Mouse (Mus musculus): ENCODE results near the gene Cage1. TPM values are rescaled to one million over a fixed set of nuclear protein-coding genes. Genes with fewer than 3 reads are reported as not detected.
A peak's percentile ranks its signal among the peaks of the same experiment; 100 is the strongest.

The Cage1 gene
- polyA plus RNA-seq, 1 experiment from 2014 or later = 0.69 TPM

DNA sequence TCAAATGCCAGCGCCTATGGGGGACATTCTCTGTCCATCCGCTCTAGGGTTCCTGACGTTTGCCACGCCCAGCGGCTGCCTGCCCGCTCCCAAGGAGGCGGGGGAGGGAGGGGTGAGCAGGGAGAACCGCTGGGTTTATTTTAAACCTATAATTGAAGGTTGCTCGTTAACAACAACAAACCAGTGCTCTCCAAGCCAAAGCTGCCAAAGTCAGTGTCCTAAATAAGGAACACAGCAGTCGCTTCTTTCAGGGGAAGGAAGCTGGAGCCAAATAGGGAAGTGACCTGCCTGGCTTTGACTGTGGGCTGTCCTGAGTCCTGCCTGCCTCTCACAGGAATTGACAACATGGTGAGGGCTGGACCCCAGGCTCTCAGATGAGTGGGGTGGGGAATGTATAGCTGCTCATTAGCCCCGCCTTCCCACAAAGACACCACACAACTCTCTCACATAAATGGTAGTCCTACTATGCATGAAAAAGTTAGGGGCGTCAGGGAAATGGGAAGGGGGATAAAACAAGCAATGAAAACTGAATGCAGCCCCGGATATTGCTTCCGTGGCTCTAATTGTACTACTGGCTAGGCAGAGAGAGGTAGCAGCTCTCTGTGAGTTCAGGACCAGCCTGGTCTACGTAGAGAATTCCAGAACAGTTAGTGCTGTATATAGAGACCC, 77.5 kb downstream of the Cage1 start:
- 68% methylated on average over 15 of the region's 15 CpGs for WGBS (ENCODE audit: insufficient replicate concordance)
- peaks cover 24% of the 10 kb centered on the region for H3K4me1 ChIP-seq (ENCODE audit: insufficient read depth)

DNA sequence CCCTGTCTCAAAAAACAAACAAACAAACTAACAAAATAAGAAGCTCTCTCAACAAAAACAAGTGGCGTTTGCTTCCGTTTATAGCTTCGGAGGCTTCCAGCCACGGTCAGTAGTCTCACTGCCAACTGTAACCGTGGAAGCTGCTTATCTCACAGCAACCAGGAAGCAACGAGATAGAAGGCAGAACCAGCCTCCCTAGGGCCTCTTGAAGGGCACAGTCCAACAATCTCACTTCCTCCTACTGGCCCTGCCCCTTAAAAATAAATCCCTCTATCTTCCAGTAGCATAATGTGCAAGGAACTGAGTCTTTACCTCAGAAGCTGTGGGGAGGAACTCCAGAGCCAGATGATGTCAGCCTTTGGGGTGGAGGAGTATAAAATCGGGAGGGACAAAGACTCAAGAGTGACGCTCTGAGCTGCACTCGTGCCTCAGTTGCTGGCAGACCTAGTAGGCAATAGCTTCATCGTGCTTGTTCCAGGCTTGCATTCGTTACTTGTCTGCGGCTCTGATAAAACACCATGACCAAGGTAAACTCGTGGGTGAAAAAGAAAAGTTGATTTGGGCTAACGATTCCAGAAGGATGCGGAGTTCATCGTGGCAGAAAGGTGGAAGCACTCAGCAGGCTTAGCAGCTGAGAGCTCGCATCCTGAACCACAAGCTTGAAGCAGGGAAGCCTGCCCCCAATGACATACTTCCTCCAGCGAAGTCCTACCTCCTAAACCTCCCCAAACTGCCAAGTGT, 78.2 kb downstream of the Cage1 start:
- H3K27ac ChIP-seq (ENCODE audit: low read depth) = peak overlapping the region; percentile 85
- H3K4me1 ChIP-seq (ENCODE audit: insufficient read depth) = peaks cover 17% of the 10 kb centered on the region
- 63% methylated on average over 18 of the region's 18 CpGs for WGBS (ENCODE audit: insufficient replicate concordance)
- H3K4me3 ChIP-seq (ENCODE audit: low read depth, low read length) = no peak overlapping the region
- H3K36me3 ChIP-seq (replicated peaks; ENCODE audit: insufficient read depth, low read length) = no peaks in the 10 kb centered on the region
- no peaks in the 10 kb centered on the region for H3K27me3 ChIP-seq (ENCODE audit: insufficient read depth, low read length)
- DNase-seq = peak; percentile 48
- TF ChIP-seq CTCF (IDR thresholded peaks at IDR 0.05; ENCODE audit: low read depth) = no peak
- peak; percentile 71 for TF ChIP-seq EP300 (IDR thresholded peaks at IDR 0.05; ENCODE audit: low read depth)
- no peak overlapping the region for H3K9ac ChIP-seq (replicated peaks)
- no peaks in the 10 kb centered on the region for H3K9me3 ChIP-seq (ENCODE audit: low read length)
- peak; percentile 82 for ATAC-seq
- no peak overlapping the region for H3K4me2 ChIP-seq (ENCODE audit: low read depth, low read length)

More for the DNA sequence above, 77.5 kb downstream of the Cage1 start:
- Histone ChIP-seq H3K4me2 (ENCODE audit: low read depth, low read length) (no peak overlapping the region), H3K36me3 (replicated peaks; ENCODE audit: insufficient read depth, low read length) (no peaks in the 10 kb centered on the region), H3K9ac (replicated peaks) (no peak overlapping the region), H3K9me3 (ENCODE audit: low read length) (no peaks in the 10 kb centered on the region), H3K4me3 (ENCODE audit: low read depth, low read length) (no peak overlapping the region), H3K27me3 (ENCODE audit: insufficient read depth, low read length) (no peaks in the 10 kb centered on the region), H3K27ac (ENCODE audit: low read depth) (peak overlapping the region; percentile 85)
- TF ChIP-seq EP300 (IDR thresholded peaks at IDR 0.05; ENCODE audit: low read depth) = no peak
- no peak for TF ChIP-seq CTCF (IDR thresholded peaks at IDR 0.05; ENCODE audit: low read depth)
- ATAC-seq (no peak), DNase-seq (no peak)

Small RNAs within 50 kb of the gene (microRNA-seq; reads per million reads assigned to microRNA genes)
- gene Gm27387 = not detected

Other genes with a start within 250 kb of the Cage1 start
- 48.9 and 55.1 TPM in 2 replicates for gene Ssr1, start 42.9 kb downstream of the Cage1 start, polyA plus RNA-seq (2015; fragmentation: Nextera tagmentation; extraction: Ambion mirVana)
- 13.4 and 14.6 TPM in 2 replicates for gene Riok1, start 74 bp downstream of the Cage1 start, polyA plus RNA-seq (2015; fragmentation: Nextera tagmentation; extraction: Ambion mirVana)
- 1.9 TPM in 2 replicates for gene Dsp, start 114.2 kb upstream of the Cage1 start, polyA plus RNA-seq (2015; fragmentation: Nextera tagmentation; extraction: Ambion mirVana)
- 12.1 TPM in 2 replicates for gene Snrnp48, start 167.9 kb upstream of the Cage1 start, polyA plus RNA-seq (2015; fragmentation: Nextera tagmentation; extraction: Ambion mirVana)

All from liver, postnatal 0 days (tissue).